Mouse (Mus musculus): Measurements from ENCODE around the gene Gm49388. TPM values are rescaled to one million over a fixed set of nuclear protein-coding genes. Genes with fewer than 3 reads are reported as not detected.

The Gm49388 gene
- polyA plus RNA-seq, 1 experiment, result not detected

DNA sequence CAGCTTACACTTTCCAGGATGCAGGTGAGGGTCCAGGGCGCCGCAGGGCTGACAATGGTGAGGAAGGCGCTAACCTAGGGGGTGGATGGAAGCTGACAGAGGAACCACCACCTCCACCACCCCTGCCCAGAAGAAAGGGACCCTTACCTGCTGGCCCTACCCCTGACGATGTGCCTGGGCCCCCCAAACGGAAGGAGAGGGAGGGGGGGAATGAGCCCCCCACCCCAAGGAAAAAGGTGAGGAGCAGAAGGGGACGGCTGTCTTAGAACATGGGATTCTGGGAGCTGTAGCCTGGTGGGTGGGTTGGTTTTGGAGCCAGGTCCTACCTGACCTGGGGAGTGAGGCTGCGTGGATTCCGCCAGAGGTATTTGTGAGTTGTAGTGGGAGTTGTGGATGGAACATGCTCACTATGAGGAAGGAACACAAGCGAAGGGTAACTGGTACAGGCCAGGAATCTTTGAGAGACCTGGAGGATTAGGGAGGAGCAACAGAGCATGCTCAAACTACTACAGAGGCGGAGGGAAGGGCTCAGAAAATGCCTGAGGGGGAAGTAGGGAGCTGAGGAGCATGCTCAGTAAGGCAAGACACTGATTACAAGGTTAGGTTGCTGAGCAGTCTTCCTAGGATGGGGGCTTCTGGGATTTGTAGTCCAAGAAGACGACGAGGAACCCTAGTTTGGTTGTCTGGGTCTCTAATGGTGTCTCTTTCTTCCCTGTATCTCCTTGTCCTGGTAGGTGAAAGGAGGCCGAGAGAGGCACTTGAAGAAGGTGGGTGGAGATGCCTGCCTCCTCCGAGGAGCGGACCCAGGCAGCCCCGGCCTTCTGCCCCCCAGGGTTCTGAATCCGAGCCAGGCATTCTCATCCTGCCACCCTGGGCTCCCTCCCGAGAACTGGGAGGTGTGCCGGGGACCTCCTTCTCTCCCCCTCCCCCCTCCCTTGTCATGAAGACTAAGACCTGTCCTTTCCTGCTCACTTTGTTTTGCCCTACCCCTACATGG, 35.0 kb upstream of the Gm49388 start:
- H3K27ac ChIP-seq (ENCODE audit: insufficient read depth, low read length), result no peak overlapping the region
- no peak overlapping the region for H3K4me3 ChIP-seq (ENCODE audit: insufficient read depth, low read length)
- TF ChIP-seq CTCF (IDR thresholded peaks at IDR 0.05; ENCODE audit: borderline replicate concordance, insufficient read depth, low read length) (no peak), POLR2A (IDR thresholded peaks at IDR 0.05; ENCODE audit: low read depth, low read length) (no peak)
- peaks cover 10% of the 10 kb centered on the region; the same call in 1 of the 2 replicates for H3K4me1 ChIP-seq (ENCODE audit: control insufficient read depth, insufficient read depth, low read length)

DNA sequence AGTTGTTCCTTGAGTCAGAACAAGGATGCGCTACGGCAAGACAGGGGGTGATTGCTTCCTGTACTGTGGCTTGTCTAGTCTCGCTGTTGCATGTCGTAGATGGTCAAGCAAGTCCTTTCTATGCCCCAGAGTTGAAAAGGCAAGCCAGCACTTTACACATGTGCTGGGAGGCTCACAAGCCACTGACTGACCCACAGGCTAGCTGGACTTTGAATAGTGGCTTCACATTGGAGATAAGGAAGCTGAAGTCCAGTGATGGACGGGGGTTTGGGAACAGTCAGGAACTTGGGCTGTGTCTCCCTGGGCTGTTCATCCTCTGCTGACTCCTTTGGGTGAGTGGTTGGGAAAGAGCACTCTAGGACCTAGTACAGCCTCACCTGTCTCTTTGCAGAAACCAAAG, 33.8 kb upstream of the Gm49388 start:
- Histone ChIP-seq H3K4me1 (ENCODE audit: control insufficient read depth, insufficient read depth, low read length) (peaks cover 10% of the 10 kb centered on the region; the same call in 1 of the 2 replicates), H3K4me3 (ENCODE audit: insufficient read depth, low read length) (no peak overlapping the region), H3K27ac (ENCODE audit: insufficient read depth, low read length) (no peak overlapping the region)
- TF ChIP-seq CTCF (IDR thresholded peaks at IDR 0.05; ENCODE audit: borderline replicate concordance, insufficient read depth, low read length) (no peak), POLR2A (IDR thresholded peaks at IDR 0.05; ENCODE audit: low read depth, low read length) (no peak)

DNA sequence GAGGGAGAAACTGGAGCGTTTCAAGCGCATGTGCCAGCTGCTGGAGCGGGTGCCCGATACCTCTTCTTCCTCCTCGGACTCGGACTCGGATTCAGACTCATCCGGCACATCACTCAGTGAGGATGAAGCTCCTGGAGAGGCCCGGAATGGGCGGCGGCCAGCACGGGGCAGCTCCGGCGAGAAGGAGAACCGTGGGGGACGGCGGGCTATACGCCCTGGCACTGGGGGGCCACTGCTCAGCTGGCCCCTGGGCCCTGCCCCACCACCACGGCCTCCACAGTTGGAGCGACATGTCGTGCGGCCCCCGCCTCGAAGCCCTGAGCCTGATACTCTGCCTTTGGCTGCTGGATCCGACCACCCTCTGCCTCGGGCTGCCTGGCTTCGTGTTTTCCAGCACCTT, 33.3 kb upstream of the Gm49388 start:
- TF ChIP-seq POLR2A (IDR thresholded peaks at IDR 0.05; ENCODE audit: low read depth, low read length), result no peak
- TF ChIP-seq CTCF (IDR thresholded peaks at IDR 0.05; ENCODE audit: borderline replicate concordance, insufficient read depth, low read length), result no peak
- Histone ChIP-seq H3K27ac (ENCODE audit: insufficient read depth, low read length) (no peak overlapping the region), H3K4me1 (ENCODE audit: control insufficient read depth, insufficient read depth, low read length) (peaks cover 10% of the 10 kb centered on the region; the same call in 1 of the 2 replicates), H3K4me3 (ENCODE audit: insufficient read depth, low read length) (no peak overlapping the region)

DNA sequence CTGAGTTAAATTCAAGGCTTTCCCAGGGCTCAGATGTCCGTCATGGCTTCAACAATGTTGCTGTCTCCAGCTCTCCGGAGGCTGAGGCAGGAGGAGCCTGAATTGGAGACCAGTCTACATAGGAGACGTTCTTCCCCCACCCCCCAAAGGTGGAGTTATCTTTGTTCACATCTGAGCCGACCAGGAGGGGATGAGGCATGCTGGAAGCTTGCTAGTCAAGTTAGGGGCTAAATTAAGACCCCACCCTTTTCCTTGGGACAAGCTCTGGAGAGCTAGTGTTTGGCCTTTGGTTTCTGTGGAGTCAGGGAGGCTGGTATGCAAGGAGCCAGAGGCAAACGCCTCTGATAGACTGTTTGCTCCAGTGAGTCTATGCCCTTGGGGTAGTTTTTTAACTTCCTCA, 32.2 kb upstream of the Gm49388 start:
- H3K4me3 ChIP-seq (ENCODE audit: insufficient read depth, low read length), result no peak overlapping the region
- TF ChIP-seq CTCF (IDR thresholded peaks at IDR 0.05; ENCODE audit: borderline replicate concordance, insufficient read depth, low read length) (no peak), POLR2A (IDR thresholded peaks at IDR 0.05; ENCODE audit: low read depth, low read length) (no peak)
- no peak overlapping the region for H3K27ac ChIP-seq (ENCODE audit: insufficient read depth, low read length)
- H3K4me1 ChIP-seq (ENCODE audit: control insufficient read depth, insufficient read depth, low read length), result peaks cover 8% of the 10 kb centered on the region; the same call in 1 of the 2 replicates

DNA sequence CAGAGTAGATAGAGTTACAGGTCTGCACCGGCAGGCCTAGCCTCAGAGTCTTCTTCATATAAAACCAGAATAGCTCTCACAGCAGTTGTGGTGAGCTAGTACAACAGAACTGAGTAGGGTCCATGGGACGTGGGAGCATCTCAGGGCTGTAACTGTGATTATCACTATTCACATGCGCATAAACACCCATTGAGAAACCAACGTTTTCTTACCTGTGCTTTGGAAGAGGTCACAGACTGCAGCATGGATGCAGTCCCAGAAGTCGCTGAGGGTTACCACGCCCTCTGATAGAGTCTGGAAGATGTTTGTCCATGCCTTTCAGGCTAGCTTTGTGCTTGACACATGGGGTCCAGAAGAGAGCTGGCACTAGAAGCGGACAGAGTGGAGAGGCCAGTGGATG, 31.7 kb upstream of the Gm49388 start:
- Histone ChIP-seq H3K4me3 (ENCODE audit: insufficient read depth, low read length) (no peak overlapping the region), H3K27ac (ENCODE audit: insufficient read depth, low read length) (no peak overlapping the region), H3K4me1 (ENCODE audit: control insufficient read depth, insufficient read depth, low read length) (peaks cover 8% of the 10 kb centered on the region; the same call in 1 of the 2 replicates)
- TF ChIP-seq CTCF (IDR thresholded peaks at IDR 0.05; ENCODE audit: borderline replicate concordance, insufficient read depth, low read length) (no peak), POLR2A (IDR thresholded peaks at IDR 0.05; ENCODE audit: low read depth, low read length) (no peak)

DNA sequence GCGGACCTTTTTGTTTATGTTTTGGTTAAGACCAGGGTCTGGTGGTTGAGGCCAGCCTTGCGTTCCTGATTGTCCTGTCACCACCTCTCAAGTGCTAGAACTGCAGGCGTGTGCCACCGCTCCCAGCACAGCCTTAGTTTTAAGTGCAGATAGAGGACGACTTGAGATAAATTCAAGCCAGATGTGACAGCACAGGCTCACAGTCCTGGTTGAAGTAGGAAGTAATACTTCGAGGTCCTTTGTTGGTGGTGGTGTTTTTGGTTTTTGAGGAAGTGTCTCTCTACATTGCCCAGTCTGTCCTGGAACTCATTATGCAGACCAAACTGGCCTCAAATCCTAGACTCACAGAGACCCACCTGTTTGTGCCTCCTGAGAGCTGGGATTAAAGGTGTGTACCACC, 25.7 kb upstream of the Gm49388 start:
- H3K27ac ChIP-seq (ENCODE audit: insufficient read depth, low read length), result no peak overlapping the region
- H3K4me1 ChIP-seq (ENCODE audit: control insufficient read depth, insufficient read depth, low read length), result peaks cover 7% of the 10 kb centered on the region
- no peak overlapping the region for H3K4me3 ChIP-seq (ENCODE audit: insufficient read depth, low read length)
- TF ChIP-seq POLR2A (IDR thresholded peaks at IDR 0.05; ENCODE audit: low read depth, low read length) (no peak), CTCF (IDR thresholded peaks at IDR 0.05; ENCODE audit: borderline replicate concordance, insufficient read depth, low read length) (no peak)

DNA sequence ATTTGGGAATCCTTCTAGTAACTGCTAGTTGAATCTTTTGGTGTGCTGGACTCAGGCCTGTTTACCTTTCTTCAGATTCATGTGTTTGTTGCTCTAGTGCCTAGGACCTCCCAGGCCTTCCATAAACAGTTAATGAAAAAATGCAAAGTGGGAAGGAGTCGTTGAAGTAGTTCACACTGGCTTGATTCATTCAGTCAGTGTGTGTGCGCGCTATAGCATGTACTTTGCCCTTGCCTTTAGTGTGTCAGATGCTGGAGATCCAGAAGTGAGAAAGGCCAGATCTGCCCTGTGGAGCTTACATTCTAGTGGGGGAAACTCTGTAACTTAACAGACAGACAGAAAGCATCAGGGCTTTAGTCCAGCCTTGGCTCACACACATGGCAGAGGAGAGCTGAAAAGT, 24.9 kb upstream of the Gm49388 start:
- TF ChIP-seq POLR2A (IDR thresholded peaks at IDR 0.05; ENCODE audit: low read depth, low read length), result no peak
- no peak for TF ChIP-seq CTCF (IDR thresholded peaks at IDR 0.05; ENCODE audit: borderline replicate concordance, insufficient read depth, low read length)
- H3K27ac ChIP-seq (ENCODE audit: insufficient read depth, low read length), result no peak overlapping the region
- peaks cover 7% of the 10 kb centered on the region for H3K4me1 ChIP-seq (ENCODE audit: control insufficient read depth, insufficient read depth, low read length)
- no peak overlapping the region for H3K4me3 ChIP-seq (ENCODE audit: insufficient read depth, low read length)

DNA sequence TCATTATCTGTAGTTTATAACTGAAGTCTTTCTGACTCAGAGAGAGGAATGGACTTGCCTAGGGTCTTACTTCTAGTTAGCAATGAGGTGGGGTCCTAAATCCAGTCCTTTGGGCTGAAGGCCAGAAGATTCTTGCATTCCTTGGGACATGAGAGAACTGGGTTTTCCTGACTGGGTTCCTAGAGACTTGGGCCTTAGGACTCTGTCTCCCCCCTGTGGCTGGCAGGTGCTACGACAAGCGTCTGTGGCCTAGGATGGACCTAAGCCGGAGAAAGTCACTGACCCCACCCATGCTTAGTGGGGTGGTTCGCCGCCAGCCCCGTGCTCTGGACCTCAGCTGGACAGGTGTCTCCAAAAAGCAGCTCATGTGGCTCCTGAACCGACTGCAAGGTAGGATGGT, 24.4 kb upstream of the Gm49388 start:
- TF ChIP-seq POLR2A (IDR thresholded peaks at IDR 0.05; ENCODE audit: low read depth, low read length) (no peak), CTCF (IDR thresholded peaks at IDR 0.05; ENCODE audit: borderline replicate concordance, insufficient read depth, low read length) (peak; percentile 80)
- H3K27ac ChIP-seq (ENCODE audit: insufficient read depth, low read length), result no peak overlapping the region
- peaks cover 7% of the 10 kb centered on the region for H3K4me1 ChIP-seq (ENCODE audit: control insufficient read depth, insufficient read depth, low read length)

DNA sequence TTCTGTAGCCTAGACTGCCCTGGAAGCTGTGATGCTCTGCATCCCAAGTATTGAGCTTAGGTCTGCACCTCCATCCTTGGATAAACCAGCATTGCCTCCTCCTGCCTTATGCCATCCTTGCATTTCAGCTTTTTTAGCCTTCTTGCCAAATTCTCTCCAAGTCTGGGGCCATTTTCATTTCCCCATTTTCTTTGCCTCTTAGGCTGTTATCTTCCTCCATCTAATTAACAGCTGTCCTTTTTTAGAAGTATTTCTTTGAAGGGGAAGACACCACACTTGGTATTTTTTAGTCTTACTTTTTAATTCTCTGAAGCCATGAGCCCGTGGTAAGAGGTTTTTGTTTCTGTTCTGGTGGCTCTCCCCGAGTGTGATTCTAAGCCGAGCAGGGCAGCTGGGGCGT, 21.8 kb upstream of the Gm49388 start:
- Histone ChIP-seq H3K4me3 (ENCODE audit: insufficient read depth, low read length) (no peak overlapping the region), H3K27ac (ENCODE audit: insufficient read depth, low read length) (no peak overlapping the region), H3K4me1 (ENCODE audit: control insufficient read depth, insufficient read depth, low read length) (peaks cover 7% of the 10 kb centered on the region)
- TF ChIP-seq CTCF (IDR thresholded peaks at IDR 0.05; ENCODE audit: borderline replicate concordance, insufficient read depth, low read length) (no peak), POLR2A (IDR thresholded peaks at IDR 0.05; ENCODE audit: low read depth, low read length) (no peak)

More for the DNA sequence above, 24.4 kb upstream of the Gm49388 start:
- no peak overlapping the region for H3K4me3 ChIP-seq (ENCODE audit: insufficient read depth, low read length)

DNA sequence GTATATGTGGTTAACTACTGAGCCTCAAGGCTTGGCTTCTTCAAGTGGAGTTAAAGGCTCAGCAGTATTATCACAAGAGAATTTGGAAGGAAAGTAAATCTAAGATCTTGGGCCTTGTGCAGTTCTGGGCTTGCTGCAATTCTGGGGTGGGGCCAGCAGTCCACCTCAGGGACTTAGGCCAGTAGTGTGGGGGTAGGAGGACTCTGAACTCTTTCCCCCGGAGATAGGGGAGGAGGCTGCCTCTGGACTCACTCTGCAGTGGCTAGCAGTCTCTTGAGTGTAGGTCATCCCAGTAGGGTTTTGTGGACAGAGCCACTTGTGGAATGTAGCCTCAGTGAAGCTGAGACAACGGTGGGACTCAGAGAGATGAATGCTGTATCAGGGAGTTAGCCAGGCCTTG, 19.7 kb upstream of the Gm49388 start:
- no peak for TF ChIP-seq CTCF (IDR thresholded peaks at IDR 0.05; ENCODE audit: borderline replicate concordance, insufficient read depth, low read length)
- TF ChIP-seq POLR2A (IDR thresholded peaks at IDR 0.05; ENCODE audit: low read depth, low read length), result no peak
- Histone ChIP-seq H3K27ac (ENCODE audit: insufficient read depth, low read length) (no peak overlapping the region), H3K4me3 (ENCODE audit: insufficient read depth, low read length) (no peak overlapping the region), H3K4me1 (ENCODE audit: control insufficient read depth, insufficient read depth, low read length) (0 out of 2 replicates have a peak, but pooled peaks cover under 1% of the 10 kb centered on the region)

Measured in embryonic fibroblast, embryonic 13.5 days (primary cell).